Mouse (Mus musculus) activated CD4-positive, CD25-positive, alpha-beta regulatory T cell, adult 4 months (primary cell): ENCODE results near the gene Eva1b. TPM values are rescaled to one million over a fixed set of nuclear protein-coding genes. Genes with fewer than 3 reads are reported as not detected.

ENCODE experiments used
- ATAC-seq: one replicate; pipeline ENCODE4 v1.8.0; 2017
- polyA plus RNA-seq, 2 experiments: library from polyadenylated mRNA; unstranded; fragments of 100-300 nt; shearing (Covaris generic); gene quantifications; one replicate each; pipeline ENCODE4 v1.2.1; 2017

Gene Eva1b
- 10 to 100 TPM; 18.8 to 19.0 TPM for polyA plus RNA-seq

DNA sequence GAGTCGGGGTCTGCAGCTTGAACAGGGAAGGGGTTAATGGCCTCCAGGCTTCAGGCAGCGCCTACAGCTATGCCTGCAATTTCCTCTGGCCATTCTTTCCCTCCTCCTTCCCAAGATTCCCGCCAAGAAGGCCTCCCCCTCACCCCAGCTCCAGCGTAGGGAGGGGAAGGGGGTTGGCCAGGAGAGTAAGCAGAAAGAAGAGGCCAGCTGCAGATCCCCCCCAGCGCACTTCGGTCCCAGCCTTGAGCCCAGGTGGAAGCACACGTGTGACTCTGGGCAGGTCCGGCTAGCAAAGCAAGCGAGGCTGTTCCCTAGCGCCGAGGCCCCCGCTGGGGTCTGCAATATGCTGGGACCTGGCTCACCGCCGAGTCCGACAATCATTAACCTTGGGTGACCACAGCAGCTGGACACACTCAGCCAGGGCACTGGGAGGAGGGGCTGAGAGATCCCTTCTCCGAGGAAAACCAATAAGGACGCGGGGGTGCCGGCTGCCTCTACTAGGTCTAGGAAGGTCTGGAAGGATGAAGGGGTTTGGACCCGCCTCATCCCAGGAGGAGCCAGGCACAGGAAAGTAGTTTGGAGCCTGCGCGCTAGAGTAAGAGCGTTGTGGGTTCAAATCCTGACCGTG is at the start of gene Eva1b:
Gene Eva1b, plus strand, starts transcription at position 212 of the 628 bp plus-strand sequence.
- ATAC-seq, result no peak

DNA sequence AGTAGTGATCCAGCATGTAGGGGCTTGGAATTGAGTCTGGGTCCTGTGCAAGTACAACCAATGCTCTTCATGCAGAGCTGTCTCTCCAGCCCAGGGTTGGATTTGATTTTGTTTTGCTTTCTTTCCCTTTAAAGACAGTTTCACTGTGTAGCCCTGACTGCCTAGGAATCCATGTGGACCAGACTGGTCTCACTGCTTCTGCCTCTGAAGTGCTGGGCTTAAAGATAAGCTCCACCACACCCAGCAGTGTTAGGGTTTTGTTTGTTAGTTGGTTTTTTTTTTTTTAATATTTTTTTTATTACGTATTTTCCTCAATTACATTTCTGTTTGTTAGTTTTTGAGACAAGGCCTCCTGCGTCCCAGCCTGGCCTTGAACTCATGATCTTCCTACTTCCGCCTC is 48.2 kb upstream of the Eva1b start:
- ATAC-seq, result no peak

- no peak for ATAC-seq
These were observed 46.8 kb upstream of the Eva1b start for GRCm38 (mm10) chr4:126100764-126101163.

DNA sequence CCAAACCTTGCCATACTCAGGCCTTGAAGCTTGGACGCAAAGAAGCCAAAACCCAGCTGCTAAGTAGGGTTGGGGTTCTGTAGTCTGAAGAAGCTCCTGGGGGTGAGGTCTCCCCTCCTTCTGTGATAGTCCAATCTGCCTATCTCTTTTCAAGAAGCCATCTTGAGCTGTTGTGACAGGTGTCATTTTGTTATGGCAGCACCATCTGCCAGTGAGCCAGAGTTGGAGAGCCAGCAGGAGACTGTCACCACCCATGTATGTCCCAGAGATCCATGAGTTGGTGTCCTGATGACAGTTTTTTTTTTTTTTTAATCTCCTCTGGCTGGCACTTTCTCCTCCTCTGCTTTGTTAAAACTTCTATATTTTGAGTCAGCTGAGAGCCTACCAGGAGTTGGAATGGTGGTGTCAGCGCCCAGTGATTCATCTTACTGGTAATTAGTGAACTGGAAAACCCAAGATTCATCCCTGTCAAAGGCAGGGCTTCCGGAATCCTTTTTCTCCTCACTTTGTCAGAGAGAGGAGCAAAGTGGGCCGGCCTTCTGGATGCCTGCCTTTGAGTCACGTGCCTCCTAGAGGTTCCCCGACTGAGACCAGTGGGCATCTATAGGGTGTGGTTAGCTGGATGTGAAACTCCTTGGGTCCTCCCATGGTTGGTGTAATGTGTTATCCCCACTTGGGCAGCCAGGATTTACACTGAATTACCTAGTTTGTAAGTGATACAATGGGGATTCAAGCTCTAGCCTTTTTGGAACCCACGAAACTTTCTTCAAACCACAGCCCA is 45.3 kb upstream of the Eva1b start:
- ATAC-seq, result no peak

GRCm38 (mm10) chr4:126103057-126103581 is 44.4 kb upstream of the Eva1b start:
- peak; percentile 65 for ATAC-seq

DNA sequence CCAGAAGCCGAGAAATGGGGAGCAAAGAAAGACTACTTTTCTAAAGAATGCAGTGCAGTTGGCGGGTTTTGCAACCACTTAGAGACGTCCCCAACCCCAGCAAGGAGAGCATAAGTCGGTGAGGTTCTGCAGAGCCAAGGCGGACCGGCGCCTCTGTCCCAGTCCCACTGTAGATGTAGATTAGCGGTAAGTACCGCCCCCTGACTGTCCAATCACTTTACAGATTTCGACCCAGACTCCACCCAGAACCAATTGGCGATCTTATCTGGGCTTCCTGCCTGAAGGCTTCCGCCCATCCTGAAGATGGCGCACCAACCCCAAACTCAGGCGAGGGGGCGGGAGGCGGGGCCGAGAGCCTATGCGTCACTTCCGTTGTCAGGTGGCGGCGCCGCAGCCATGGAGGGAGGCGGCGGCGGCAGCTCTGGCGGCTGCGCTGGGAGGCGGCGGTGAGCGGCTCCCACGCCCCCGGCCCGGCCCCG is 43.9 kb upstream of the Eva1b start, which contains the start of gene Stk40:
Gene Stk40, plus strand, starts transcription at position 368 of the 479 bp plus-strand sequence.
- peak; percentile 94 for ATAC-seq

DNA sequence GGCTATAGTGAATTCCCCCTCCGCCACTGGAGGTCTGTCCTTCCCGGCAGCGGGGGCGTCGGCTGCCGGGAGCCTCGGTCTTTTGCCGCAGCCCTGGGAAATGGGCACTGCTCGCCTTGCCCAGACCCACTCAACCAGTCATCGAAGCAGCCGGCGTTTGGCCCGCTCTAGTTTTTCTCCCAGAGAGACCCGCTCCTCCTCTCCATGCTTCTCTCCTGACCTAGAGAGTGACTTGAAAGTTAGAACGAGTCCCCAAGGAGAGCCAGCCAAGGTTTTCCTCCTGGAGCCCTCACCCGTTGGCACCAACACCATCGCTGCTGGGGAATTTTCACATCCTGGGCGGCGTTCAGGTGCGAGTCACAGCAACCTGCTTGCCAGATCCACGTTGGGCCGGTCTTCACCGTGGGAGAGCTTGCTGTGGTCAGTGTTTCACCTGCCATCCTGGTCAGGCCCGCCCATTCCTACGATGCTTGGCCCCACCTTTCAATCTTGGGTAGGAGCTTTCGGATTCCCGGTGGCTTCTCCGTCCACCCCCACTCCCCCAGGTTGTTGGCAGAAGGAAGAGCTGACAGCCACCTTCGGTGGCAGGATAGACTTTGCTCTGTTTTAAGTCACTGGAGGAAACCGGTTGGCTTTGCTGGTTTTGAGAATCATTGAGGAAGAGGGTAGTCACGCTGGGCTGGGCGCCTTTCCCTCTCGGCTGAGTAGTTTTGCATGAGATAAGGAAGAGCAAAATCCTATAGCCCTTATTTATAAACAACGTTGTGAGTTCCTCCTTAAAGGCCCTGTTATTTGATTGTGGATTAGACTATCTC is 43.1 kb upstream of the Eva1b start:
- no peak for ATAC-seq

GRCm38 (mm10) chr4:126105131-126105783 is 42.3 kb upstream of the Eva1b start:
- ATAC-seq, result no peak

GRCm38 (mm10) chr4:126108061-126108740 is 39.3 kb upstream of the Eva1b start:
- no peak for ATAC-seq

GRCm38 (mm10) chr4:126109613-126110373 is 37.8 kb upstream of the Eva1b start:
- peak; percentile 25 for ATAC-seq

- ATAC-seq, result peak; percentile 88
These were observed 37.0 kb upstream of the Eva1b start for GRCm38 (mm10) chr4:126110374-126111152.

DNA sequence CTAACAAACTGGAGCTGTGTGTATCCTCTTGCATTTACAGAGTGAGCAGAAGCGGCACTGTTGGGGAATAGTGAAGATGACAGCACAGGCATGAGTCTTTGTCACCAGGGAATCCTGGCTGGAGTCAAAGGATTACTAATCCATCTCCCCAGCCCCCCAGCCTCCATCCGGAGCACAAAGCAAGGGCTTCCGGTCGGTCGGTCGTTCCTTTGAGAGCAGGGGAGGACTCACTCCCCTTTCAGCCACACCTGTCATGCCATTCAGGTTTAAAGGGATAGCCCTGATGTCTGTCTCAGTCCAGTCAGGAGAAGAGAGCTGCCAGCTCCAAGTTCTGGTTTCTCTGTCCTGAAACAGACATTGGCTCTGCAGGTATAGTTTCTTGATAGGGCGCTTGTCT is 36.4 kb upstream of the Eva1b start:
- peak; percentile 21 for ATAC-seq

- ATAC-seq, result no peak
These were observed 34.3 kb upstream of the Eva1b start for GRCm38 (mm10) chr4:126113243-126113642.

DNA sequence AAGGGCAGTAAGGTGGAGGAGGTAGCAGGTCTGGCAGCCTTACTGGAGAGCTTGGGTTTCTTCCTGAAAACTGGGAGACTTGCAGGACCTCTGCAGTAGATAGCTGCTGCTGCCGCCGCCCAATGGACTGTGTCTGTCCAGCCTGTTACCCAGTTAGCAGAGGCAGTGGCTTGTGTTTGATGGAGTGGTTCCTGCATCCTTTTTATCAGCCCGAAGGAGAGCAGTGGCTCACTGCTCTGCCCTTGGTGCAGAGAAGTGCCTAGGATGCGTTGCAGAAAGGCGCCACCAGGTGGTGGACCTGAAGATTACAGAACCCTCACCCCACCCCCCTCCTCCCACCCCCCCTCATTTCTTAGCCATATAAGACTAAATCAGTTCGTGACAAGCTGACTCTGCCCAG is 33.6 kb upstream of the Eva1b start:
- no peak for ATAC-seq

DNA sequence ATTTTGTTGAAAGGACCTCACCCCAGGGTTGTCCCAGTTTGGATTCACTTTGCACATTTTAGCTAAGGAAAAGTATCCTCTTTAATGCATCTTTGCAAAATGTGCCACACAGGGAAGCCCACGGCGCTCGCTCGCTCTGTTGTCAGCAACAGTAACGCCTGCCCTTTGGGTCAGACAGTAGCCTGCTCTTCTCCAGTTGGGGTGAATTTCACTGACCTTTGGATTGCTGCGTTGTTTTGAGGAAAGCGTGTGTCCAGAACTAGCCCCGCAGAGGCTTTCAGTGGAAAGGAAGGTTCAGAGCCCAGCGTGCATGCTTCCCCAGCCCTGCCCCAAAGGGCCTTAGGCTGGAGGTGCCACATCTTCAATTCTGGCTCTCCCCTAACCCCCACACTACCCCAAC is 32.1 kb upstream of the Eva1b start:
- ATAC-seq, result no peak

DNA sequence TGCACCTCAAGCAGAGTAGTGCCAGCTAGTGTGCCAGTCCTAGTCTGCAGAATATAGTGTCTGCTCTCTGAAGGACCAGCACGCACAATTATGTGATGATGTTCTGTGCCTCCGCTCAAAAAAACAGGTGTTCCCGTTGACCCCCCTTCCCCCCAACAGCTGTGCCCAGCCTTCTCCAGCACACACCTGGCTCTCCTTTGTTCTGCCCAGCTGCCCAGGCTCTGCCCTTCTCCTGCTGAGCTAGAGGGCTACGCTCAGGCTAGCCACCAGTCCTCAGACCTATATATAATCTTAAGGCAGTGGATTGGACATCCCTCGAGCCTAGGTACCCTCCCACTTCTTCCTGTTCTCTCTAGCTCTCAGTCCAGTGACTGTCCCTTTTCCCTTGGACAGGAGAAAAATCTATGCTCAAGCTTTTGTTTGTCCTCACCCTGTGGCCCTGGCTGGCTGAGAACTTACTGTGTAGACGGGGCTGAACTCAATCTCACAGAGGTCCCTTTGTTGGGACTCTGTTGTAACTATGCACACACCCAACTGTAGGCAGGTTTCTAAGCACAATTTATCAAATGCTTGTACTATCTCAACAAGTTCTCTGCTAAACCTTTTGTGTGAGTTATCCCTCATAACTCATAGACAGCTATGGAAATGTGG is 31.5 kb upstream of the Eva1b start:
- ATAC-seq, result no peak

DNA sequence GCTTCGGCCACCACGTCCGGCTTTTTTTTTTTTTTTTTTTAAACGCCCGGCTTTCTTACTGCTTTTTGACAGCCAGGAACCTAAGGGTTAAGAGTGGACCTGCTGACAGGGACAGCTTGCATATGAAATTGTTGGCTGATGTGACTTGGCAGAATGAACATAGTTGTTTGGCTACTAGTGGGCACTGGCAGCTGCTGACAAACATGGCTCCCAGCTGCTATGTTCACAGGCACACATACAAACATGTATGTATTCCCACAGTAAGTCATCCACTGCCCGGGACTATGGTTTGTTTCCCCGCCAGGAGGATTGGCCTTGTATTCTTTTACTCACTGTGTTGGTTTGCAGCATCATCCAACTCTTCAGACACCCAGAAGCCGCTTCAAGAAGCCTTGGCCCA is 30.4 kb upstream of the Eva1b start:
- no peak for ATAC-seq

DNA sequence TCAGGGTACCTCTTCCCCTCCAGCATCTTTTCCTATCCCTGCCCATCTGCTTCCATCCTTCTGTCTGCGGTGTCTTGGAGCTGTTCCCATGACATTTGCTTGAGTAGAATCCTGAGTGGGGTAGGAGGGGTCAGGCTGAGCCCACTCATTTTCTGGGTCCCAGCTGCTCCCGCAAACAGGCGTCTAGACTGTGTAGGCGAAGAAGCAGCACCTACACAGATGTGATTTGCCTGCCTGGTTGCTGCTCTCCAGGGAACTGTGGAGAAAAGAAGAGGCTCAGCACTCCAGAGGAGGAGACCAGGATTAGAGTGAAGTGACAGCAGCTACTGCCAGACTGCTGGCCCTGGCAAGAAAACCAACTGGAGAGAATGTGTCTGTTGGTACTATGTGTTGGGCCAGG is 28.9 kb upstream of the Eva1b start:
- no peak for ATAC-seq

GRCm38 (mm10) chr4:126119051-126119450 is 28.5 kb upstream of the Eva1b start:
- no peak for ATAC-seq

DNA sequence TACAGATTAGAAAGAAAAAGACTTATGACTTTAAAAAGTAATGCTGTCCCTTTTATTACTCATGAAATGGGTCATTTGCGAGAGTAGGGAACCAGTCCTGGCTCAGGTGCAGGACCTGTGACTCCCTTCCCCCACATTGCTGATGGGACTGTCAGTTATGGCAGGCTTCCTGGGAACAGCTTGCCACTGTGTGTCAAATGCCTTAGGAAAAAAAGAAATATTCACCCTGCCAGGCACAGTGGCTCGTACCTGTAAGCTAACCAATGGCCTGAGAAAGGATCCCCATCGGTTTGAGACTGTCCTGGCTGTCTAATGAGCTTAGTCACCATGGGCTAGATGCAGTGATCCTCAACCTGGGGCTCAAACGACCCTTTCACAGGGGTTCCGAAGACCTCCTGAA is 27.5 kb upstream of the Eva1b start:
- ATAC-seq, result no peak
